Comparison of ENCODE assay signal across 22 mouse cellular contexts in genomic region chr11:118992781-118993180, GRCm38 (mm10). TPM values are rescaled to one million over a fixed set of nuclear protein-coding genes. Genes with fewer than 3 reads are reported as not detected.
A peak's percentile ranks its signal among the peaks of the same experiment; 100 is the strongest.
DNase-seq lines count a peak whose midpoint lies in the region; ATAC-seq and TF ChIP-seq lines count a peak whose summit lies in the region.
"Had no signal": no experiment of that assay in that cellular context is flagged by ENCODE, and none has a peak within 500 bp of the region (broad histone marks: within the 10 kb centered on the region; RNA-seq: fewer than 3 reads in every experiment).

No protein-coding gene starts in this region.

- H3K4me2 ChIP-seq in forebrain, embryonic 11.5 days (ENCODE audit: low read depth, low read length, severe bottlenecking): no peak overlapping the region
- H3K4me2 ChIP-seq: forebrain, embryonic 15.5 days; hindbrain, embryonic 12.5 days; intestine, embryonic 15.5 days; limb, embryonic 15.5 days had no signal

- TF ChIP-seq POLR2A in spleen, adult 2 months (IDR thresholded peaks at IDR 0.05; ENCODE audit: low read depth, low read length): no peak
- TF ChIP-seq POLR2A in cerebellum, adult 2 months (IDR thresholded peaks at IDR 0.05; ENCODE audit: borderline replicate concordance, insufficient read depth, low read length): no peak

- peaks cover 8% of the 10 kb centered on the region; the same call in 1 of the 2 replicates for H3K4me1 ChIP-seq in spleen, adult 2 months (ENCODE audit: control insufficient read depth, insufficient read depth, insufficient read length)
- no peaks in the 10 kb centered on the region for H3K4me1 ChIP-seq in forebrain, embryonic 11.5 days (replicated peaks; ENCODE audit: control insufficient read depth, insufficient read depth, low read length)
- H3K4me1 ChIP-seq in cerebellum, adult 2 months (ENCODE audit: control insufficient read depth, insufficient read depth, low read length): no peaks in the 10 kb centered on the region

- WGBS in spleen, adult 2 months: 4% methylated on average over 3 of the region's 3 CpGs
- WGBS in forebrain, embryonic 11.5 days: 88% methylated on average over 3 of the region's 3 CpGs
- 83% methylated on average over 3 of the region's 3 CpGs for WGBS in cerebellum, adult 2 months

- no peak overlapping the region for H3K4me3 ChIP-seq in spleen, adult 2 months (ENCODE audit: extremely low read depth, insufficient read depth, insufficient read length)
- H3K4me3 ChIP-seq in forebrain, embryonic 11.5 days (ENCODE audit: low read depth, low read length): no peak overlapping the region
- no peak overlapping the region for H3K4me3 ChIP-seq in cerebellum, adult 2 months (replicated peaks; ENCODE audit: insufficient read depth, low read depth, low read length)
- H3K4me3 ChIP-seq: erythroblast, embryonic 14.5 days; forebrain, embryonic 15.5 days; hindbrain, embryonic 12.5 days; intestine, embryonic 15.5 days; limb, embryonic 15.5 days had no signal

- TF ChIP-seq CTCF in spleen, adult 2 months (IDR thresholded peaks at IDR 0.05; ENCODE audit: extremely low read depth, insufficient read depth, insufficient read length, insufficient replicate concordance): no peak
- no peak for TF ChIP-seq CTCF in cerebellum, adult 2 months (IDR thresholded peaks at IDR 0.05; ENCODE audit: borderline replicate concordance, insufficient read depth, low read depth, low read length)

- no peaks in the 10 kb centered on the region for H3K9me3 ChIP-seq in forebrain, embryonic 11.5 days (ENCODE audit: control insufficient read depth, low read length)
- H3K9me3 ChIP-seq: forebrain, embryonic 15.5 days; hindbrain, embryonic 12.5 days; intestine, embryonic 15.5 days; limb, embryonic 15.5 days had no signal

- H3K27me3 ChIP-seq in spleen, adult 2 months (ENCODE audit: control insufficient read depth, insufficient read depth, low read length): no peaks in the 10 kb centered on the region; the same call in 1 of the 2 replicates
- no peaks in the 10 kb centered on the region for H3K27me3 ChIP-seq in forebrain, embryonic 11.5 days (ENCODE audit: control insufficient read depth, insufficient read depth, low read length)
- no peaks in the 10 kb centered on the region for H3K27me3 ChIP-seq in cerebellum, adult 2 months (ENCODE audit: control insufficient read depth, insufficient read depth, low read length)
- H3K27me3 ChIP-seq: intestine, embryonic 15.5 days had no signal

- no peak overlapping the region for H3K9ac ChIP-seq in forebrain, embryonic 11.5 days (ENCODE audit: low read length)
- H3K9ac ChIP-seq: forebrain, embryonic 15.5 days; hindbrain, embryonic 12.5 days; intestine, embryonic 15.5 days; limb, embryonic 15.5 days had no signal

- H3K27ac ChIP-seq in spleen, adult 2 months (ENCODE audit: insufficient read depth, low read length): peak overlapping the region; percentile 31; the same call in 1 of the 2 replicates
- no peak overlapping the region for H3K27ac ChIP-seq in forebrain, embryonic 11.5 days (ENCODE audit: low read depth, low read length)
- H3K27ac ChIP-seq in cerebellum, adult 2 months (ENCODE audit: insufficient read depth, low read length): no peak overlapping the region
- H3K27ac ChIP-seq: forebrain, embryonic 15.5 days; hindbrain, embryonic 12.5 days; intestine, embryonic 15.5 days; limb, embryonic 15.5 days had no signal

- DNase-seq in spleen, adult 2 months (ENCODE audit: low read depth in 1 of 2, low spot score in 2 of 2): peak in 1 of 2 experiments; percentile 55
- DNase-seq in spleen, postnatal 14 days (ENCODE audit: low spot score in 2 of 2): no peak
- peak; percentile 82 for DNase-seq in T-cell, adult 2 months (ENCODE audit: low spot score)
- peak; percentile 86 for DNase-seq in naive thymus-derived CD4-positive, alpha-beta T cell, adult 2 months (ENCODE audit: low read depth)
- peak; percentile 83 to 86 for DNase-seq in thymus, postnatal 36 days
- no peak for DNase-seq in forebrain, embryonic 11.5 days (ENCODE audit: low spot score)
- no peak for DNase-seq in cerebellum, adult 2 months
- no peak for DNase-seq in urinary bladder, postnatal 25 days (ENCODE audit: low spot score)
- DNase-seq: cerebellum, postnatal 36 days; heart, adult 18-20 months; layer of hippocampus, postnatal 36 days; lung, adult 18-20 months had no signal

- ATAC-seq in forebrain, embryonic 11.5 days (replicated peaks; ENCODE audit: low FRiP score): no peak
- ATAC-seq: forebrain, embryonic 15.5 days; intestine, embryonic 15.5 days; midbrain, embryonic 16.5 days; Patski had no signal

- no peaks in the 10 kb centered on the region for H3K36me3 ChIP-seq in spleen, adult 2 months (ENCODE audit: control insufficient read depth, insufficient read depth, low read length)
- no peaks in the 10 kb centered on the region for H3K36me3 ChIP-seq in forebrain, embryonic 11.5 days (ENCODE audit: control insufficient read depth, insufficient read depth, low read length)
- H3K36me3 ChIP-seq: forebrain, embryonic 15.5 days; hindbrain, embryonic 12.5 days; intestine, embryonic 15.5 days; limb, embryonic 15.5 days had no signal

RNA-seq across cellular contexts. Expression of gene Enpp7, which starts 4.8 kb away (rescaled TPM):
- not detected in 2 replicates for polyA plus RNA-seq in spleen, adult 2 months (2012; rRNA removed)
- polyA plus RNA-seq in forebrain, embryonic 11.5 days (2014; fragmentation: Nextera tagmentation; extraction: Ambion mirVana): not detected in 2 replicates
- not detected in 2 replicates for polyA plus RNA-seq in cerebellum, adult 2 months (2012; rRNA removed)
- polyA plus RNA-seq: embryonic facial prominence, embryonic 11.5 days; erythroblast, embryonic 14.5 days; forebrain, embryonic 15.5 days; hindbrain, embryonic 12.5 days; kidney, embryonic 14.5 days; limb, embryonic 15.5 days; midbrain, embryonic 16.5 days; neural tube, embryonic 11.5 days; Patski had no signal

RNA-seq across cellular contexts. Expression of gene Cbx2, which starts 30.0 kb away (rescaled TPM):
- polyA plus RNA-seq in spleen, adult 2 months (2012; rRNA removed): 1.8 and 2.1 TPM in 2 replicates
- 101 and 103 TPM in 2 replicates for polyA plus RNA-seq in forebrain, embryonic 11.5 days (2014; fragmentation: Nextera tagmentation; extraction: Ambion mirVana)
- polyA plus RNA-seq in cerebellum, adult 2 months (2012; rRNA removed): 4.1 and 4.6 TPM in 2 replicates

RNA-seq across cellular contexts. Expression of gene Cbx8, which starts 48.0 kb away (rescaled TPM):
- 4.5 and 5.6 TPM in 2 replicates for polyA plus RNA-seq in spleen, adult 2 months (2012; rRNA removed)
- polyA plus RNA-seq in forebrain, embryonic 11.5 days (2014; fragmentation: Nextera tagmentation; extraction: Ambion mirVana): 9.5 and 11.2 TPM in 2 replicates
- polyA plus RNA-seq in cerebellum, adult 2 months (2012; rRNA removed): 8.7 and 10.5 TPM in 2 replicates

Comparison
In these comparisons a context has a peak if more than half of its experiments do, and no peak if none do; other contexts are left out.
1. DNase-seq: peak in T-cell, adult 2 months (single experiment), naive thymus-derived CD4-positive, alpha-beta T cell, adult 2 months (single experiment) and thymus, postnatal 36 days (2 of 2); none in spleen, postnatal 14 days (0 of 2), forebrain, embryonic 11.5 days (single experiment), cerebellum, adult 2 months (0 of 2) and urinary bladder, postnatal 25 days (single experiment).
2. RNA of gene Cbx2, which starts 30.0 kb away (polyA plus RNA-seq): 101 to 103 TPM in forebrain, embryonic 11.5 days; 4.1 to 4.6 TPM in cerebellum, adult 2 months and 1.8 to 2.1 TPM in spleen, adult 2 months; every median in the first group is over 10 times any median in the second.